Mouse (Mus musculus): ENCODE results near the gene Sco2.

The Sco2 gene

DNA sequence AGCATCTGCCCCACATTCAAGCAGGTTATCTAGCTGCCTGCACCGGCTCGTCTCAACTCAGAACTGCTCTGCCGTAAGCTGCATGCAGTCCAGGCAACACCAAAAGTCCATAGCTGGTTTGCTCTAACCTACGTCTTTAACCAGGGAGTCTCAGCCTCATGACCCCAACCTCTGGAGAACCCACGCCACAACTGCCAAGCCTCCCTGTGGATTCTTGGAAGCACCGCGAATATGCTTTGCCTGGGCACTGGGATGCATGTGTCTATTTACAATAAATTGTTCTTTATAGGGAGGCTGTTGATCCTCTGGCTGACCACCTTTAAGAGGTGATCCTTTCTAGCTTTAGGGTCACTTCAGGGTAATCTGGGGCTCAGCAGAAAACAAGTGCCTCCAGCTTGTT is 1.1 kb downstream of the Sco2 start:
- DNase-seq: peak in 1 of 2 experiments; percentile 8

DNA sequence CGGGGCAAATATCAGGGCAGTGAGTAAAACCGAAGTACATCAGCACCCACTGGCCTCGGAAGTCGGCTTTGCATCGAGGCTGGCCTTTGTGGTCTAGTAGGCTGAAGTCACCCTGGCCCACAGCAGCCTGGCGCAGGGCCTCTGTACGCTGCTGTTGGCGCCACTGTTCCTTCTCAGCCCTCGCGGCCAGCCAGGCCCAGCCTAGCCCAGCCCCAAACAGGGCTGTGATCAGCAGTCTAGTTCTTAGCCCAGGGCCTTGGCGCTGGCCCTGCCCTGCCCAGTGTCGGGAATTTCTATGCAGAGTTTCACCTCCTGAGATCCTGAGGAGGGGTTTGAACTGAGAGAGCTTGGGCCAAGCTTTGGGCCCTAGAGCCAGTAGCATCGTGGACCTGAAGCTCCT is 1.6 kb downstream of the Sco2 start:
- peak in 1 of 2 experiments; percentile 18 for DNase-seq

DNA sequence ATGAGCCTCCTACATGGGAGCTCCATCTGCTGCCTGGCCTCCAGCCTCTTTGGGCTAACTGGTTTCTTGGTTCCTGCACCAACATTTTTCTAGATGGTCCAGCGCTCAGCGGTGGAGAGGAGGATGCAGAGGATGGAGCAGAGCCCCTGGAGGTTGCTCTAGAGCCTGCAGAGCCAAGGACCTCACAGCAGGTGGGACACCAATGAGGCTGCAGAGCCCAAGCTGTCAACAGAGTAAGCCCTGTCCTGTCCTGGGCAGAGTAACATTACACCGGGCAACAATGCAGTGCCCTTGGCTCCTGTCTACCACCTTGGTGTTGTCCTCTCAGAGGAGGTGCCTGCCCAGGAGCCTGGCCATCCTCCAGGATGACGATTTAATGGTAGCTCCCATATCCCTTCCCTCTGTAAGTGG is 8.5 kb downstream of the Sco2 start:
- no peak for DNase-seq

DNA sequence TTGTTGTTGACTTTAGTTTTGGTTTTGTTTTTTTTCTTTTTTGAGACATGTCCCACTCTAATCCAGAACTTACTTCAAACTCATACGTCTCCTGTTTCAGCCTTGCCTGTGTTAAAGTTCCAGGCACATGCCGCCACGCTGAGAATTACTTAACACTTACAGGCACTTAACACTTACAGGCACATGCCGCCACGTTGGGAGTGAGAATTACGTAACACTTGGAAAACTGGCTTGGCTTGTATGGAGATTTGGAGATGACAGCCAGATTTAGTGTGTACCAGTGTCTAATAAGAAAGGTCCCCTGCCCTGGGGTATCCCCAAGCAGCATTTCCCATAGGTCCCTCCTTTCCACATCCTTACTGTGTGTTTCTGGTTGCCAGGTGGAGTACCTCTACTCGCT is 10.6 kb downstream of the Sco2 start:
- no peak for DNase-seq

DNA sequence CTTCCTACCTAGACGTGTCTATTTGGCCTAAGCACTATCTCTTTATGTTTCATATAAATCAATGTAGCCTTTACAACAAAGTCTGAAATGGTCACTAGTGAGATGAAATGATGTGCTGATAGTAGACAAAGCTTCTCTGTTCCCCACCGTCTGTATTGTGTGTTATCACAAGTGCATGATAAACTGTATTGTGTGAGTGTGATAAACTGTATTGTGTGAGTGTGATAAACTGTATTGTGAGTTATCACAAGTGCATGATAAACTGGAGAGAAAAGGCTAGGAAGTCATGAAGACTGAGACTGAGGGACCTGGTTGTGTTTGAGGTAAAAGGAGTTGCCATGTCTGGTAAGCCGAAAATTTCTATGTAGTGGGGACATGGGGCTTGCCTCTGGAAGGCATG is 14.9 kb downstream of the Sco2 start:
- no peak for DNase-seq

DNA sequence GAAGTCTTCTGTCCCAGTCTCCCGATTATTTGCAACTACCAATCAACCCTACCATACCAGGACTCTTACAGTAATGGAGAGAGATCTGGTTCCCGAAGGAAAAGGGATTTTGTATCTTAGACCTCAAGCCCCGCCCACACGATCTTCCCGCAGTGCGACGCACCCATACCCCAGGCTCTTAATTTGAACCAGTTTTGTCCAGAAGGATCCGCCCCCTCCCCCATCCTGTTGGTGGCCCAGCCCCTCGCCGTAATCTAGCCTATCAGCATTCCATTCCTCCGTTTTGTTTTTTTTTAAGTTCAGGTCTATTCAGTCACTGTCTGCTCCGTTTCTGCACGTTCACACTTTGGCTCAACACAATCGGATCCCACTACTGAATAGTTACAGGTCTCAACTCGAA is 17.3 kb downstream of the Sco2 start:
- peak; percentile 68 to 83 for DNase-seq

DNA sequence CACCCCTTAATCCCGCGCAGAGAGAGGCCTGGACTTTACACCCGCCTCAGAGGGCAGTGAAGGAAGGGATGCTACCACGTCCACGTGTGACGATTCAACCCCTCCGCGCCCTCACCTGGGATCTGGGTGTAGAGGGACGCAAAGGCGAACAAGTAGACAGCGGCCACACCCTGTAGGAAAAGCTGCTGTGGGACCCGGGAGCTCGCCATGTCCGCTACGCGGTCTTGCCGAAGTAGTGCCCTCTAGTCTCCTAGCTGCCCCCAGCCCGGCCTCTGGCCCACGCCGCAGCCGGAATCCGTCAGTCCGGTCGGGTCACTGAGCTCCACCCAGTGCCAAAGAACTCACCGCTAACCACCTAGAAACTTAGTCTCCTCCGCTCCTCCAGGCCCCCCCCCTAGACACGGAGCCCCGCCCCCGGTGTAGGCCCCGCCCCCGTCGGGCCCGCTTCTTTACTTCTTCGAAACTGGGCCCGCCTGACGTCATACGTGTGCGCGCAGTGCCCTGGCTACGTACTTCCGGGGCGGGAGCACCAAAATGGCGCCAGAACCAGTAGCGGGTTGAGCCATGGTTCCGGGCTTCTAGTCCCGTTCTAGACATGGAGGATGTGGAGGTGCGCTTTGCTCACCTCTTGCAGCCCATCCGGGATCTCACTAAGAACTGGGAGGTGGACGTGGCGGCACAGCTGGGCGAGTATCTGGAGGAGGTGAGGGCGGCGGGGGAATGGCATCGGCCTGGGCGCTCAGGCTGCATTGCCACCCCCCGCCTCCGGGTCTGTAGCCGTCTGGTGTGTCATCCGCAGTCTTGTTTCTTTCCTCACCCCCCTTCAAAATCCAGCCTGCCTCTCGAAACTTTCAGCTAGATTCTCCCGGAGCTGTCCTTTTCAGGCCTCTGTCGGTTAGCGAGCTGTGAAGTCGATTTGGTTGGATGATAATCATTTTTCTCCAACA is 18.1 kb downstream of the Sco2 start, which contains the start of the genes Lmf2 and Ncaph2:
Gene Lmf2 (minus strand): TSS at position 419 of the 947 bp plus-strand sequence.
Gene Ncaph2 (plus strand): TSS at position 479 of the 947 bp plus-strand sequence.
- peak; percentile 92 to 93 for DNase-seq

DNA sequence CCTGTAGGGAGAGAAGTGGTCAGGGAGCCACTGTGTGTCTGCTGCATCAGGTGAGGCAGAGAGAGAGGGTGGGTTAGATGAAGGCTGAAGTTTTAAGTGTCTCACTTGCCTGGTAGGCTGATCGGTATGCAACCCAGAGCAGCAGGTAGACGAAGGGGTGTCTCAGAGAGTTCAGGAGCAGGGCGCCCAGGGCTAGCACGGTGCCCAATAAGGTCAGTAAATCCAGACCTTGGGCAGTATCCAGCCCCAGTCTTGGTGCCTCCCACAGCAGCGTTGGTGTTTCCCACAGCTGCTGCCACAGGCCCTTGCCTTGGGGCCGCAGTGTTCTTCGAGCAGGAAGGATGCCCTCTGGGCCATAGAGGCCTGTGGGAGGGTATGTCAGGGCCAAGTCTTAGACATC is 19.2 kb downstream of the Sco2 start:
- peak in 1 of 2 experiments; percentile 31 for DNase-seq

DNA sequence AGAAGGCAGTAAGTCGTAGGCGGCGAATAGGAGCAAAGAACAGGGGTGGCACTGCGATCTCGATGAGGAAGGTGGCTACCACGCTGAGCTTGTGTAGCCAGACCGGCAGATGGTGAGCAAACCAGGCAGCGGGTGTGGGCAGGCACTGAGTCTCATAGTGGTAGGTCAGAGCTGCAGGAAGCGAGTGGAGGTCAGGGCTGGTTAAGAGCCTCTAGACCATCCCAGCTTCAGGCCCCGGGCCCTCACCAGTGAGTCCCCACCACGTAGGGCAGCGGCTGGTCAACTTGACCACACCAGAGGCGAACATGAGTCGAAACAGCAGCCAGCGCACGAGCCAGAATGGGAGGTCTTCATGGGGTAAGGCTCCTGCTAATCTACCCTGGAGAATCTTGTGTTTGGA is 19.8 kb downstream of the Sco2 start:
- no peak for DNase-seq

DNA sequence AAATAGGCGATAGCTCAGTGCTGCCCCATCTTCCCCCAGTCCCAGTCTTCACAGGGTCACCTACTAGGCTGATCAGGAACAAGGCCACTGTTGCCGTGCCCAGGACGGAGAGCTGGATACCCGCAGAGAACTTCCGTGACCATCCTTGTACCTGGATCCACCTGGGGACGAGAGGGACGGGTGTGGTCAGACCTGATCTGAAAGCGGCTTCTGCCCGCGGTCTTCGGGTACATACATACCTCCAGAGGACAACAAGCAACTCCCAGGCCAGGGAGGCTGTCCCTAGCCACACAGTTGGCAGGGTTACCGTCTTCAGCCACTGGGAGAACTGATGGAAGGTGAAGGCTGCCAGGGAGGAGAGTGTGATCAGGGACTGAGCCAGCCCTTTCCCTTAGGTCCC is 20.9 kb downstream of the Sco2 start:
- no peak for DNase-seq

DNA sequence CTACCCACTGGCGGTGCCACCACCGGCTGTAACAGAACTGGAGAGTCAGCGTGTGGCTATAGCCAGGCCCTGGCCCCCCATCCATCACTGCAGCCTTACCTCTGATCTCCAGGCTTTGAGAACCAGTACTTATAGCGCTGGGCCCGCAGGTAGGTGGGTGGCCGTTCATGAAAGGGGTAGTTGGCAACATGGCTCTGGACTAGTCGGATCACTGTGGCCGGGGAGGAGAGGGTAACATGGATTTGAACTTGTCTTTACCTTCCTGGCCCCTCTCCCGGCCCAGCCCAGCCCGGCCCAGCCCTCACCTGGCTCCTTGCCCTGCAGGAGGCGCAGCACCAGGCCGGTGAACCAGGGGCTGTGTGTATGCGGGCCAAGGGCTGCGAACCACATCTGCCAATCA is 21.6 kb downstream of the Sco2 start:
- DNase-seq: no peak

DNA sequence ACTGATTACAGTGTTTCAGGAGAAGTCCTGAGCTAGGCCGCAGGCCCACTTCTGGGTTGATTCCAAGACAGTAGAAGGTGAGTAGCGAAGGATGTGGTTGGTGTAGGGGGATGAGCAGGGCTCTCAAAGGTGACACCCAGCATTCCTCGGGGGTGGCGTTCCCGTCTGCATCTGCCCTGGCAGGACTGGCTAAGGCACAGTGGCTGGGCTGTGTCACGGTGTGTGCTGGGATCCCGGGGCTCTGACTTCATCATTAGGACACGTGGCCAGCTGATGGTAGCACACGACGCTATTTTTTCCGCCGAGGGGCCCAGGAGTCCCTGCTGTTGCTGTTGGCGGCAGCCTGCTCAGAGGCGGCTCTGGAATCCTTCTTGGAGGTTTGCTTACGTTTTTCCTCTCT is 22.3 kb downstream of the Sco2 start:
- DNase-seq: no peak

DNA sequence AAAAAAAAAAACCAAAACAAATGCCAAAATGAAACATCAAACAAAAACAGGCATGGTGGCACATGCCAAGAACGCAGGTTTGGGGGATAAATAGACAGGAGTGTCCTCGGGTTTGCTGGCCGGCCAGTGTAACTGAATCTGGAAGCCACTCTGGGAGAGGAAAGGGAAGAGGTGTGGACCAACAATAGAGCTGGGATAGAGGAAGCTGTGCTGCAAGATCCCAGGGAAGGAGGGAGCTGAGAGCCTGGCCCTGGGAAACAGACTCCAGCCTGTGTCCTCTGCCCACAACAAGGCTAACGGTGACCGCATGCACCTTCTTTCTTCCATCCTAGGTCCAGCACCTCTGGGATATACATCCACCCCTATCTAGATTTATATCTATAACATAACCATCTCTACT is 23.2 kb downstream of the Sco2 start:
- DNase-seq: no peak

DNA sequence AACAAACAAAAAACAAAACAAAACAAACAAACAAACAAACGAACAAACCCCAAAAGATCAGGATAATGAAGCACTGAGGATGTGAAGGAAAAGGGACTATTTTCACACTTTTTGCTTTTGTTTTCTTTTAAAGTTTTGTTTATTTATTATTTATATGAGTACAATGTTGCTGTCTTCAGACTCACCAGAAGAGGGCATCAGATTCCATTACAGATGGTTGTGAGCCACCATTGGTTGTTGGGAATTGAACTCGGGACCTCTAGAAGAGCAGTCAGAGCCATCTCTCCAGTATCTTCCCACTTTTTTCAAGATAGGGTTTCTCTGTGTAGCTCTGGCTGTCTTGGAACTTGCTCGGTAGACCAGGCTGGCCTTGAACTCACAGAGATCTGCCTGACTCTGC is 30.3 kb downstream of the Sco2 start:
- DNase-seq: no peak

DNA sequence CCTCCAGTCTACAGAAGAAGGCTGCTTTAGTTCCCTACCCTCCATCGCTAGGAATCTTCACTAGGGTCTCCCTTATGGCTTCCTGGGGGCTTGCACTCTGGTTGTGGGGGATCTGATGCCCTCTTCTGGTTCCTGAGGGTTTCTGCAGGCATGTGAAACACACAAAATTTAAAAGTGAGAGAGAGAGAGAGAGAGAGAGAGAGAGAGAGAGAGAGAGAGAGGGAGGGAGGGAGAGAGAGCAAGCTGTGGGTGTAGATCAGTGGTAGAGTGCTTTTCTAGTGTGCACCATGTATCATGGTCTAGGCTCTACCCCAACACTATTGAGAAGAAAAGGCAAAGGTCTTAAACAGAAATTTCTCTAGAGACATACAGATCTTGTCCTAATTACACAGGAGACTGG is 32.0 kb downstream of the Sco2 start:
- no peak for DNase-seq

DNA sequence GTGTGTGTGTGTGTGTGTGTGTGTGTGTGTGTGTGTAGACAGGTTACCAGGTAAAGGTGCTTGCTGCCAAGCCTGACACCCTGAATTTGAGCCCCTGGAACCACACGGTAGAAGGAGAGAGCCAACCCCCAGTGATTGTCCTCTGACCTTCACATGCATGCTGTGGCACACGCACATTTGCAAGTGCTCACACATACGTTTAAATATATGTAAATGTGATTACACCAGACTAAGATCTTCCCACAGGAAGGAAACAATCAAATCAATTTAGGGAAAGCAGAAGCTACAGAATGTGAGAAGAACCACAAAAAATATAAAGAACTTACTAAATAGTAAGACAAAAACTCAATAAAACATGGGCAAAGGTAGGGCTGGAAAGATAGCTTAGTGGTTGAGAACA is 33.5 kb downstream of the Sco2 start:
- no peak for DNase-seq

DNA sequence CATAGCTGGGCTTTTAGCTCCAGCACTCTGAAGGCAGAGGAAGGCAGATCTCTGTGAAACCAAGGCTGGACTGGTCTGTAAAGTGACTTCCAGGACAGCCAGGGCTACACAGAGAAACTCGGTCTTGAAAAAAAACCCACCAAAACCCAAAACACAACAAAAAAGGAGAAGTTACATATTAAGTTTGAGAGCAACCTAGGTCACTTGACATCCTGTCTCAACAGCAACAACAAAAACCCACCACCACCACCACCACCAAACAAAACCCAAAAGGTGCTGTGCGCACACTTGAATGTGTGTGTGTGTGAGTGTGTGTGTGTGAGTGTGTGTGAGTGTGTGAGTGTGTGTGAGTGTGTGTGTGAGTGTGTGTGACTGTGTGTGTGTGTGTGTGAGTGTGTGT is 34.0 kb downstream of the Sco2 start:
- DNase-seq: no peak

DNA sequence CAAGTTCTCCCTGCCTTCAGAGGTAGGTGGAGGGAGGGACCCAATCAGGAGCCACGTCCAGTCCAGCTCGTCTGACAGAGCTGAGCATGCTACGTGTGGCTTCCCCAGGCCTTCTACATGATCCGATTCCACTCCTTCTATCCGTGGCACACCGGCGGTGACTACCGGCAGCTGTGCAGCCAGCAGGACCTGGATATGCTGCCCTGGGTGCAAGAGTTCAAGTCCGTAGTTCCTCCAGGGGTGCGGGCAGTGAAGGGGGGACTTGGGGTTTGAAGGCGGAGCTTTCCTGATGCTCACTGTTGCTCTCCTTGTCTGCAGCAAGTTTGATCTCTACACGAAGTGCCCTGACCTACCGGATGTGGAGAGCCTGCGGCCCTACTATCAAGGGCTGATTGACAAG is 37.2 kb downstream of the Sco2 start:
- no peak for DNase-seq

DNA sequence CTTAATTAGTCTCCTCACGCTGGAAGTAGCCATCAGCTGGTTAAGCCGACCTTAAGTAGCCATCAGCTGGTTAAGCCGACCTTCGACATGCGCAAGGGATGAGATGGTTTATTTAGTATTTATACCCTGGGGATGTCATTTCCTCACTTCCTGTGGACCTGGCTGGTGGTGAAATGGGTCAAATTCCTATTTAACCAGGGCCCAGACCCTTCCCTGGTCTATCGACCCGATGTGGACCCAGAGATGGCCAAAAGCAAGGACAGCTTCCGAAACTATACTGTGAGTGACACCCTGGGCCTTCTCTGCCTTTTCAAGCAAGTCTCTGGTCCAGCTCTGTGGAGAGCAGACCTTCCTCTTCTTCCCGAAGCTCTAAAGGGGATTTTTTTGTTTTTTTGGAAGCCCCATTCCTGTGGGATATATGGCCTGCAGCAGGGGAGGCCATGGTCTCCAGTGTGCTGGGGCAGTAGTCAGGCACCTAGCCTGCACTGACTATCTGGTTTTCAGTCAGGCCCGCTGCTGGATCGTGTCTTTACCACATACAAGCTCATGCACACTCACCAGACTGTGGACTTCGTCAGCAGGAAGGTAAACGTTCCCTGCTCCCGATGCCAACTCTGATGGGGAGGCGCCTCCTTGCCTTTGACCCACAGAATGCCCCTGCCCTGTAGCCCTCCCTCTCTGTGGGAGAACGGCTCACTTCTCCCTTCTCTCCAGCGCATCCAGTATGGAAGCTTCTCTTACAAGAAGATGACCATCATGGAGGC is 38.7 kb downstream of the Sco2 start:
- DNase-seq: no peak

DNA sequence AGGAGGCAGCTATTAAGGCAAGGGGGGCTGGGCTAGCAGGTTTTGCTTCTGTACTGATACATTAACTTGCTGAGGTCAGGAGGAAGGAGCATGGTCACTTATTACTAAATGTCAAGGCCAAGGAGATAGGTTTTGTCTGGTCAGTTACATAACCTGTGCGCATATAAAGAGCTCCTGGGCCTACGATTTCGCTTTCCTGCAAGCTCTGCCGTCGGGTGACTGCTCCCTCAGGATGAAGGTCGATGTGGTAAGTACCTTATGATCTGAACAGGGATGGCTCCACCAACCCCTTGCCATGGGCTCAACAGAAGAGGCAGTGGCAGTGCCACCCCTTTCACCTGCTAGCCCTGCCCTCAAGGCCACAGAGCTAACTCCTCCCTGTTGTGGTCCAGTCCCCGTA is 39.4 kb downstream of the Sco2 start, which contains the start of gene Miox:
Gene Miox (plus strand): TSS at position 128 of the 400 bp plus-strand sequence.
- no peak for DNase-seq

DNA sequence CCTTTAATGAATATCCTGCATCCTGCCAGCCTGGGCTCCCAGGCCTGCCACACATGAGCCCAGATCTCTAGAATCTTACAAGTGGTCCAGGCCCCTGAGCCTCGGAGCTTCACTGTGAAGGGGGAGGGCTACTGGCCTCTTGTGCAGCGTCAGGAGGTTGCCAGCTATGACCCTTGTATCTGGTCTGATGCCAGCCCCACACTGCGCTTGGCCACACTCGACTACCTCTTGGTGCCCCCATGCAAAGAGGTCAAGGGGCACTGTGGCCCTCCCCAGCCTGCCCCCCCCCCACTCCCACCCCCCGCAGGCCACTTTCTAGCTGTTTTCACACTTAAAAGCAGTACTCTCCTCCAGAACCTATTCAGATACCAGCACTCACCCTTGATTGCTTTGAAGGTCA is 47.2 kb downstream of the Sco2 start:
- no peak for DNase-seq

DNA sequence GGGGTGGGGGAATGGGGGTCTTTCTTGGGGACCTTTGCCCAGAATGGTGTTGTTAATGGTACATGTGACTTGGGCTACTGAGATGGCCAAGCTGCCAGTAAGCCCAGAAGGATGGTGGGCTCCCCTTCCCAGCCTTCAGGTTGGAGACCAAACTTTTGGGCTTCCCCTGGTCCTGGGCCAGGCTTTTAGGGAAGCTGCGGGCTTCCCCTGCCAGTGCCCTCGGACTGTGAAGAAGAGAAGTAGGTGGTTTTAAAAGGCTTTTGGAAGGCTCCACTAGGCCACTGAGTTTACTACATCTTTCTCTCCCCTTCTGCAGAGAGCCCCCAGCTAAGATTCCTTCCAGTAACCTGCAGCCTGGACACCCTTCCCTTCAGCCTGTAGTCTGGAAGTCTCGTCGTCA is 50.0 kb downstream of the Sco2 start:
- DNase-seq: no peak

DNA sequence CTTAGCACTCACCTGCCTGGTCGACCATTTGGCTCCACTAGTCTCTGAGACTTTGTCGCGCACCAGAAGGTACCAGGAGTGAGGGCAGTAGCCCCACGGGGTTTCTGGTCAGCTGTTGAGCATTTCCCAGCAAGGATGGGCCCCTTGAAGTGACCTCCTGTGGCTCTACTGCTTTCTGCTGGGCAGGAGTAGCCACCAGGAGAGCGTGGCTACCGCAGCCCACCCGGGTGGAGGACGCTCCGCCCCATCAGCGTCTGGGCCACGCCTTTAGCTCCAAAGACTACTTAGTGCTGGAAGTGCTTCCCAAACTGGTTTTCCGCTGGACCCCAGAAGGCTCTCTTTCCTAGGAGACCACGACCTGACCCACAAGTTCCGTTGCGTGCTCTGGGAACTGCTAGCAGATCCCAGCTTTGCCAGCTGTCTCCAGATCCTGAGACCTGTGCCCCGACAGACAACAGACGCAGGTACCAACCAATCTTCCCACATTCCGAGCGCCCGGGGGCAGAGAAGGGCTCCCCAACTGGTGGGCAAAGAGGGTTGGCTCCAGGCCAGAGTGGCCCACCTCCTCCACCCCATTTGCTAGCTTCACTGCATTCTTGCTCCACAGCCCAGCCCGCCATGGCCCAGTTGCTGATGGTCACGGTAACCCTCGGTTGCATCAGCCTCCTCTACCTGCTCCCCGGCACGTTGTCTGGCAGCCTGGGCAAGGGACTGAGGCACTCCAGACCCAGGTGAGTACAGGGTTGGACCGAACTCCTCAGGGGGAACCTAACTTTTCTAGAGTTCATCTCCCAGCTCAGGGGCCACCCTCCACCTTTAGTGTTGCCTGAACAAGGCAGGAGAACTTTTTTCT is 50.8 kb downstream of the Sco2 start, which contains the start of gene Adm2:
Gene Adm2 (plus strand): TSS at position 51 of the 853 bp plus-strand sequence.
- no peak for DNase-seq

Measured in thymus, postnatal 36 days (tissue).